Mouse (Mus musculus) gastrocnemius, adult 2 months (tissue): ENCODE data around the gene Cadm2. TPM values are rescaled to one million over a fixed set of nuclear protein-coding genes. Genes with fewer than 3 reads are reported as not detected.
A peak's percentile ranks its signal among the peaks of the same experiment; 100 is the strongest.

ENCODE experiments used
- DNase-seq: peaks from one replicate; pipeline ENCODE4 v3.0.0; 2022
- H3K27ac ChIP-seq: fragments of 200-600 bp; 2 replicates; pipeline ENCODE4 v1.8.1; 2022; ENCODE audit warnings: mild to moderate bottlenecking
- H3K4me3 ChIP-seq: fragments of 200-600 bp; 2 replicates; pipeline ENCODE4 v1.8.1; 2022; ENCODE audit warnings: mild to moderate bottlenecking, moderate library complexity
- CTCF ChIP-seq: fragments of 200-600 bp; IDR thresholded peaks from 2 replicates; pipeline ENCODE4 v1.8.1; 2022; ENCODE audit warnings: antibody characterized with exemption, mild to moderate bottlenecking, moderate library complexity
- intact Hi-C: fragments of 180-260 bp; cut with DNase I; formaldehyde crosslinking; loops from one replicate; pipeline ENCODE4 v1.15.1; 2025
- long read RNA-seq, 2 experiments: library from polyadenylated mRNA; stranded (forward); transcript quantifications; one replicate each; pipeline ENCODE4 v2.0.0; 2021
- total RNA-seq, 2 experiments: library from RNA; stranded (reverse); gene quantifications; 2 replicates each; pipeline ENCODE4 v1.2.3; 2021

Gene Cadm2
- total RNA-seq: under 1 TPM; 0.23 to 0.33 TPM
- long read RNA-seq, experiment 1: 0 reads
- long read RNA-seq, experiment 2: 0 reads

GRCm38 (mm10) chr16:67620826-67621505 is at the start of gene Cadm2:
Gene Cadm2, minus strand, starts transcription at chr16:67620908.
- peak within 1 kb of the TSS; percentile 71; the same call in 1 of the 2 replicates for H3K27ac ChIP-seq
- peak within 1 kb of the TSS; percentile 82 for H3K4me3 ChIP-seq
- intact Hi-C loops: no loop called here
- peak; percentile 93 for DNase-seq
- TF ChIP-seq CTCF: no peak

GRCm38 (mm10) chr16:67646930-67647329 is 26.2 kb upstream of the Cadm2 start:
- intact Hi-C loops: no loop called here
- Histone ChIP-seq H3K4me3 (no peak overlapping the region), H3K27ac (no peak overlapping the region)
- no peak for TF ChIP-seq CTCF
- no peak for DNase-seq

GRCm38 (mm10) chr16:67643651-67644050 is 22.9 kb upstream of the Cadm2 start:
- intact Hi-C loops: no loop called here
- TF ChIP-seq CTCF: no peak
- no peak for DNase-seq
- H3K27ac ChIP-seq: no peak overlapping the region
- H3K4me3 ChIP-seq: no peak overlapping the region

- intact Hi-C loops: no loop called here
- DNase-seq: peak; percentile 34
- no peak for TF ChIP-seq CTCF
- H3K4me3 ChIP-seq: peak overlapping the region; percentile 82
- H3K27ac ChIP-seq: no peak overlapping the region
These were observed 564 bp downstream of the Cadm2 start for GRCm38 (mm10) chr16:67619906-67620781.

GRCm38 (mm10) chr16:67619416-67619815 is 1.3 kb downstream of the Cadm2 start:
- TF ChIP-seq CTCF: no peak
- no peak overlapping the region for H3K27ac ChIP-seq
- no peak for DNase-seq
- peak overlapping the region; percentile 82 for H3K4me3 ChIP-seq
- intact Hi-C loops: no loop called here

GRCm38 (mm10) chr16:67618817-67619216 is 1.9 kb downstream of the Cadm2 start:
- intact Hi-C loops: no loop called here
- DNase-seq: no peak
- no peak overlapping the region for H3K4me3 ChIP-seq
- no peak for TF ChIP-seq CTCF
- H3K27ac ChIP-seq: no peak overlapping the region

- H3K4me3 ChIP-seq: peak overlapping the region; percentile 55
- no peak for DNase-seq
- intact Hi-C loops: no loop called here
- no peak overlapping the region for H3K27ac ChIP-seq
- TF ChIP-seq CTCF: no peak
These were observed 2.9 kb downstream of the Cadm2 start for GRCm38 (mm10) chr16:67617811-67618210.

- TF ChIP-seq CTCF: no peak
- Histone ChIP-seq H3K4me3 (no peak overlapping the region), H3K27ac (no peak overlapping the region)
- no peak for DNase-seq
- intact Hi-C loops: no loop called here
These were observed 3.5 kb downstream of the Cadm2 start for GRCm38 (mm10) chr16:67617256-67617655.

GRCm38 (mm10) chr16:67613876-67614275 is 6.8 kb downstream of the Cadm2 start:
- Histone ChIP-seq H3K27ac (no peak overlapping the region), H3K4me3 (no peak overlapping the region)
- intact Hi-C loops: no loop called here
- TF ChIP-seq CTCF: no peak
- DNase-seq: no peak

- no peak for DNase-seq
- no peak overlapping the region for H3K27ac ChIP-seq
- H3K4me3 ChIP-seq: no peak overlapping the region
- intact Hi-C loops: no loop called here
- TF ChIP-seq CTCF: no peak
These were observed 9.6 kb downstream of the Cadm2 start for GRCm38 (mm10) chr16:67610904-67611681.

GRCm38 (mm10) chr16:67609116-67609515 is 11.6 kb downstream of the Cadm2 start:
- TF ChIP-seq CTCF: no peak
- no peak overlapping the region for H3K4me3 ChIP-seq
- intact Hi-C loops: no loop called here
- no peak overlapping the region for H3K27ac ChIP-seq
- DNase-seq: no peak

GRCm38 (mm10) chr16:67608499-67608898 is 12.2 kb downstream of the Cadm2 start:
- H3K4me3 ChIP-seq: no peak overlapping the region
- no peak for TF ChIP-seq CTCF
- intact Hi-C loops: no loop called here
- DNase-seq: no peak
- H3K27ac ChIP-seq: no peak overlapping the region

- TF ChIP-seq CTCF: no peak
- intact Hi-C loops: no loop called here
- Histone ChIP-seq H3K4me3 (no peak overlapping the region), H3K27ac (no peak overlapping the region)
- DNase-seq: no peak
These were observed 15.0 kb downstream of the Cadm2 start for GRCm38 (mm10) chr16:67605661-67606060.
